Mouse (Mus musculus): ENCODE data around the gene Sergef. TPM values are rescaled to one million over a fixed set of nuclear protein-coding genes. Genes with fewer than 3 reads are reported as not detected.
"Not testable (repeated sequence)": the region's sequence is repeated elsewhere in the genome, so short reads cannot be mapped to it uniquely, and the experiment has no call there.

Gene Sergef
- polyA plus RNA-seq, 1 experiment = 9.9 TPM

DNA sequence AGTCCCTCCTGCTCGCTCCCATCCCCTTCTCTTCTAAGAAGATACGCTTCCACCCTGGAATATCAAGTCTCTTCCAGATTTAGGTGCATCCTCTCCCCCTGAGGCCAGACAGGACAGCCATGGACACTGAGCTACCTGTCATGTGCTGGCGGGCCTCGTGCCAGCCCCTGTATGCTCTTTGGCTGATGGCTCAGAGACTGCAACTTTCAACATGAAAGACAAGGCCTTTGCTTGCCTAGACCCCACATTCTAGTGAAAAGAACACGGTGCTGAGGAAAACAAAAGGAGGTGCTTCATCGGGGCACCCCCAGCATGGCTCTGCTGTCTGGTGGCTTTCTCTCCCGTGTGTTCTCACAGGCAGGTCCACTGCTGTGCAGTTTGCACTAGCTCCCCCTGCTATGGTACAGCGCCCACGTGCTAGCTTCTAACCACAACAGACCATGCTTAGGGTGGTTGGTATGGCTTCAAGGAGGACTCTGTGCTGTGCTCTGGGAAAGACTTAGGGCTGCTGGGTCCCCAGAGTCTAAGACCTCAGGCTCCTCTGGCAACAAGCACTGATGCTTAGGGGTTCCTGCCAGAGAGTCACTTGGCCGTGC, 52.9 kb downstream of the Sergef start:
- WGBS = 31% methylated on average over 10 of the region's 10 CpGs
- Histone ChIP-seq H3K36me3 (ENCODE audit: control insufficient read depth, insufficient read depth, low read length) (no peaks in the 10 kb centered on the region), H3K27me3 (ENCODE audit: control insufficient read depth, insufficient read depth, low read length) (no peaks in the 10 kb centered on the region), H3K4me3 (ENCODE audit: control insufficient read depth, insufficient read depth, low read length) (no peak overlapping the region), H3K4me1 (replicated peaks; ENCODE audit: control insufficient read depth, insufficient read depth, low read length) (peaks cover 58% of the 10 kb centered on the region), H3K27ac (ENCODE audit: control insufficient read depth, insufficient read depth, low read length) (peak overlapping the region; percentile 28)
- peak; percentile 43 for DNase-seq
- TF ChIP-seq CTCF (IDR thresholded peaks at IDR 0.05; ENCODE audit: borderline replicate concordance, control insufficient read depth, extremely low read depth, insufficient read depth, low read length, poor library complexity) (no peak), POLR2A (IDR thresholded peaks at IDR 0.05; ENCODE audit: control insufficient read depth, extremely low read depth, insufficient read depth, low read length, poor library complexity) (no peak)

- Histone ChIP-seq H3K4me1 (replicated peaks; ENCODE audit: control insufficient read depth, insufficient read depth, low read length) (peaks cover 66% of the 10 kb centered on the region), H3K27ac (ENCODE audit: control insufficient read depth, insufficient read depth, low read length) (no peak overlapping the region), H3K36me3 (ENCODE audit: control insufficient read depth, insufficient read depth, low read length) (no peaks in the 10 kb centered on the region), H3K27me3 (ENCODE audit: control insufficient read depth, insufficient read depth, low read length) (no peaks in the 10 kb centered on the region), H3K4me3 (ENCODE audit: control insufficient read depth, insufficient read depth, low read length) (no peak overlapping the region)
- TF ChIP-seq CTCF (IDR thresholded peaks at IDR 0.05; ENCODE audit: borderline replicate concordance, control insufficient read depth, extremely low read depth, insufficient read depth, low read length, poor library complexity) (no peak), POLR2A (IDR thresholded peaks at IDR 0.05; ENCODE audit: control insufficient read depth, extremely low read depth, insufficient read depth, low read length, poor library complexity) (no peak)
- 97% methylated on average over 6 of the region's 6 CpGs for WGBS
- no peak for DNase-seq
Observed at GRCm38 (mm10) chr7:46582750-46583149, 56.9 kb downstream of the Sergef start.

DNA sequence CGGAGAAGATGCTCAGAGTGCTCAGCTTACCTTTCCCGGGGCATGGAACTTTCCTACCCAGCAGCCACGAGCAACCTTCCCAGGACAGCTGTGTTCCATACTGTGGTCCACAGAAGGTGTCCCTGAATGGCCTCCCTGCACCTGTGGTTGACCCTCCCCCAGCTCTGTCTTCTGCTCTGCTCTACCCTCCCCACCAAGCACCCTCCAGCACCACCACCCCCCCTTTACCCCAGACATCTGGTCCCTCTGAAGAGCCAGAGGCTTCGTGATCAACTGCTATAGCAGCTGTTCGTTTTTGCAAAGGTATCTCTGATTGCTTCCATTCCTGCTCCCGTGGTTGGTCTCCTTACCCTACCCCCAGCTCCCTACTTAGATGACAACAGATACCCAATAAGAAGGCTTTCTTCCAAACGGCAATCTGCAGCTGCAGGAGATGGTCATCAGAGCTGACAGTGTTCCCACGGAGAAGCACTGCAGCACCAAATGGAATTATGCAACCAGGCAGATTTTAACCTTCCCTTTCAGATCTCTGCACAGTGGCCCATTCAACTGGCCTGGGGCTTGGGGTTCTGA, 58.2 kb downstream of the Sergef start:
- H3K27ac ChIP-seq (ENCODE audit: control insufficient read depth, insufficient read depth, low read length) = peak overlapping the region; percentile 32; the same call in 1 of the 2 replicates
- 13% methylated on average over 8 of the region's 8 CpGs for WGBS
- H3K4me1 ChIP-seq (replicated peaks; ENCODE audit: control insufficient read depth, insufficient read depth, low read length) = peaks cover 52% of the 10 kb centered on the region
- no peaks in the 10 kb centered on the region for H3K27me3 ChIP-seq (ENCODE audit: control insufficient read depth, insufficient read depth, low read length)
- no peak overlapping the region for H3K4me3 ChIP-seq (ENCODE audit: control insufficient read depth, insufficient read depth, low read length)
- TF ChIP-seq CTCF (IDR thresholded peaks at IDR 0.05; ENCODE audit: borderline replicate concordance, control insufficient read depth, extremely low read depth, insufficient read depth, low read length, poor library complexity) (no peak), POLR2A (IDR thresholded peaks at IDR 0.05; ENCODE audit: control insufficient read depth, extremely low read depth, insufficient read depth, low read length, poor library complexity) (no peak)
- no peaks in the 10 kb centered on the region for H3K36me3 ChIP-seq (ENCODE audit: control insufficient read depth, insufficient read depth, low read length)
- DNase-seq = peak; percentile 60

DNA sequence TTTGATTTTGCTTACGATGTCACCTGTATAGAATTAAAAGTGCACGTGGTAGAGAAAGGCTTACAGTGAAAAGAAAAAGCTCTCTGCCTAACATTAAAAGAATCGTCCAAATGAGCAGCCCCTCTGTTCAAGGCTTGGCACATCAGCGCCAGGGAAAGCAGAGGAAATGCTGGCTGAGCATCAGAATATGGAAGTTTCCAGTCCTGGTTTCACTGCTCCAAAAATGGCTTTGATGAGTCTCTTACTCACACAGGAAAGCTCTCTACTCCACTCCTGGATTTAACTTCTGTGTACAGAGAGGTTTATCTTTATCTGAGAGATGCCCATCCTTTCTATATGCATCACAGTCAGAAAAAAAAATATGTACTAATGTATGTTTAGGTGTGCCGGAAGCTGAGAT, 61.5 kb downstream of the Sergef start:
- TF ChIP-seq POLR2A (IDR thresholded peaks at IDR 0.05; ENCODE audit: control insufficient read depth, extremely low read depth, insufficient read depth, low read length, poor library complexity) = no peak
- TF ChIP-seq CTCF (IDR thresholded peaks at IDR 0.05; ENCODE audit: borderline replicate concordance, control insufficient read depth, extremely low read depth, insufficient read depth, low read length, poor library complexity) = no peak
- Histone ChIP-seq H3K27me3 (ENCODE audit: control insufficient read depth, insufficient read depth, low read length) (no peaks in the 10 kb centered on the region), H3K4me3 (ENCODE audit: control insufficient read depth, insufficient read depth, low read length) (no peak overlapping the region), H3K36me3 (ENCODE audit: control insufficient read depth, insufficient read depth, low read length) (no peaks in the 10 kb centered on the region), H3K4me1 (replicated peaks; ENCODE audit: control insufficient read depth, insufficient read depth, low read length) (peaks cover 31% of the 10 kb centered on the region), H3K27ac (ENCODE audit: control insufficient read depth, insufficient read depth, low read length) (no peak overlapping the region)
- WGBS = 96% methylated on average over 5 of the region's 5 CpGs
- no peak for DNase-seq

- WGBS = 90% methylated on average over 2 of the region's 2 CpGs
- no peak overlapping the region for H3K4me3 ChIP-seq (ENCODE audit: control insufficient read depth, insufficient read depth, low read length)
- no peak for TF ChIP-seq CTCF (IDR thresholded peaks at IDR 0.05; ENCODE audit: borderline replicate concordance, control insufficient read depth, extremely low read depth, insufficient read depth, low read length, poor library complexity)
- DNase-seq = no peak
- no peak overlapping the region for H3K27ac ChIP-seq (ENCODE audit: control insufficient read depth, insufficient read depth, low read length)
- H3K4me1 ChIP-seq (replicated peaks; ENCODE audit: control insufficient read depth, insufficient read depth, low read length) = peaks cover 14% of the 10 kb centered on the region
- H3K27me3 ChIP-seq (ENCODE audit: control insufficient read depth, insufficient read depth, low read length) = no peaks in the 10 kb centered on the region
- no peaks in the 10 kb centered on the region for H3K36me3 ChIP-seq (ENCODE audit: control insufficient read depth, insufficient read depth, low read length)
Observed at GRCm38 (mm10) chr7:46575897-46576296, 63.7 kb downstream of the Sergef start.

DNA sequence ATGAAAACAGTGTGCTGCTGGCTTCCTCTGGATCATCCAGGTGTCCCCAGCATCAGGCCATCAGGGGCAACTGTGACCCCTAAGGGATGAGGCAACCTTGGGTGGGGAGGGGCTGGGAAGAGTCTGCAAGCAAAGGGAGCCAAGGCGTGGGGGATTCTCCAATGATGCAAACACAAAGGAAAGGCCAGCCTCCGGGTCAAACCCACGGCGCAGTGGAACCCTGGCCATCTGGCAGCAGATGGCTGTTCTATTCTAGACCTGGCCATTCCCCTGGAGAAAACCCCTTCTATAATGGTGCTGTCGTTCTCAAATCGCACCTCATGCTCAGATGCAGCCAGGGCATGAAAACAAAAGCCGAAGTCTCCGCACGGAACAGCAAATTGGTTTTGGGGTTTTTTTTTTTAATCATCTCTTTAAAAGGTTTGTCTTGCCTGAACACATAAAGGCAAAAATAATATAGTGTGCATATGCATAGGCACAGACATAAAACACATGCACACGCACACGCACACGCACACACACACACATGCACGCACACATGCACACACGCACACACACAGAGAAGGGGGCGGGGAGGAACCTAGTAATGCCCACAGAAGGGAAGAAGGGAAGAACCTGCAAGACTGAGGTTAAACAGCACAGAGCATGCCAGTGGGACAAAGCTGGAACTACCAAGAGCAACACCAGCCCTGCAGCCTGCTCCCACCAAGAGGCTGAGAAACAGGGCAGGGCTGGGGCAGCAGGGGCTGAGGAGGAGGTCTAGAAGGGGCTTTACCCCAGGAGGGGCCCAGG, 66.6 kb downstream of the Sergef start:
- no peak for DNase-seq
- Histone ChIP-seq H3K36me3 (ENCODE audit: control insufficient read depth, insufficient read depth, low read length) (no peaks in the 10 kb centered on the region), H3K4me1 (replicated peaks; ENCODE audit: control insufficient read depth, insufficient read depth, low read length) (no peaks in the 10 kb centered on the region), H3K27me3 (ENCODE audit: control insufficient read depth, insufficient read depth, low read length) (no peaks in the 10 kb centered on the region), H3K4me3 (ENCODE audit: control insufficient read depth, insufficient read depth, low read length) (no peak overlapping the region), H3K27ac (ENCODE audit: control insufficient read depth, insufficient read depth, low read length) (no peak overlapping the region)
- TF ChIP-seq POLR2A (IDR thresholded peaks at IDR 0.05; ENCODE audit: control insufficient read depth, extremely low read depth, insufficient read depth, low read length, poor library complexity) (no peak), CTCF (IDR thresholded peaks at IDR 0.05; ENCODE audit: borderline replicate concordance, control insufficient read depth, extremely low read depth, insufficient read depth, low read length, poor library complexity) (no peak)
- WGBS = 96% methylated on average over 15 of the region's 15 CpGs

GRCm38 (mm10) chr7:46569509-46569908, 70.1 kb downstream of the Sergef start:
- not testable (repeated sequence) for H3K4me1 ChIP-seq (replicated peaks; ENCODE audit: control insufficient read depth, insufficient read depth, low read length); H3K27ac ChIP-seq (ENCODE audit: control insufficient read depth, insufficient read depth, low read length); H3K4me3 ChIP-seq (ENCODE audit: control insufficient read depth, insufficient read depth, low read length); H3K36me3 ChIP-seq (ENCODE audit: control insufficient read depth, insufficient read depth, low read length); H3K27me3 ChIP-seq (ENCODE audit: control insufficient read depth, insufficient read depth, low read length)
- DNase-seq = peak; percentile 71
- WGBS = 61% methylated on average over 9 of the region's 9 CpGs

Data from thymus, adult 2 months (tissue).